Mouse (Mus musculus): ENCODE results near the gene Polr2b. TPM values are rescaled to one million over a fixed set of nuclear protein-coding genes. Genes with fewer than 3 reads are reported as not detected.

Polr2b gene
- 40.0 and 40.3 TPM in 2 replicates for polyA plus RNA-seq (2014; fragmentation: Nextera tagmentation; extraction: Ambion mirVana)

GRCm38 (mm10) chr5:77309924-77310772, at the start of gene Polr2b, which contains the start of gene Noa1:
Gene Polr2b, plus strand, starts transcription at chr5:77310147.
Gene Noa1, minus strand, starts transcription at chr5:77310084.
- peak within 1 kb of the TSS; percentile 100 for H3K4me2 ChIP-seq (ENCODE audit: low read length)
- no peaks in the 10 kb centered on the region for H3K9me3 ChIP-seq (ENCODE audit: control insufficient read depth, low read length)
- peaks cover 6 to 22% of the 10 kb centered on the region in 2 experiments for H3K4me1 ChIP-seq (ENCODE audit: control insufficient read depth in 2 of 2, insufficient read depth in 2 of 2, low read length in 2 of 2)
- H3K4me3 ChIP-seq (ENCODE audit: control insufficient read depth in 1 of 2, insufficient read depth in 1 of 2, low read depth in 1 of 2, low read length in 2 of 2), result peak within 1 kb of the TSS; percentile 68 to 92
- peak within 1 kb of the TSS; percentile 73 to 91 for H3K27ac ChIP-seq (replicated peaks in 1 of 2; ENCODE audit: control insufficient read depth in 1 of 2, insufficient read depth in 1 of 2, low read depth in 2 of 2, low read length in 2 of 2)
- peak; percentile 89 for ATAC-seq (ENCODE audit: insufficient number of reproducible peaks, insufficient read depth, low FRiP score, low read depth)
- H3K27me3 ChIP-seq (ENCODE audit: control insufficient read depth, insufficient read depth, low read length), result no peaks in the 10 kb centered on the region
- peak within 1 kb of the TSS; percentile 81 for H3K9ac ChIP-seq (ENCODE audit: low read length)
- peaks cover 47% of the 10 kb centered on the region for H3K36me3 ChIP-seq (ENCODE audit: control insufficient read depth, insufficient read depth, low read length)
- under 1% methylated on average over 85 of the region's 85 CpGs for whole genome bisulfite sequencing

DNA sequence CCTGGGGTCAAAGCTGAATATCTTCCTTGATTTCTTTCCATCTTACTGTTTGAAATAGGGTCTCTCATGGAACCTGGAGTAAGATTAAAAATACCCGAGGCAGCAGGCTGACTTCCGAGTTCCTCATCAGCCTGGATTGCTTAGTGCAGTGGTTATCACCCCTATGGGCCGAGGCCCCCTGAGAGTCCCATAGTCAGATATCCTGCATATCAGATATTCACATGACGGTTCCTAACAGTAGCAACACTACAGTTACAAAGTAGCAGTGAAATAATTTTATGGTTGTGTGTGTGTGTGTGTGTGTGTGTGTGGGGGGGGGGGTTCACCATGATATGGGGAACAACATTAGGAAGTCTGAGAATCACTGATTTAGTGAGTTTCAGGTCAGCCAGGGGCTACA, 48.8 kb upstream of the Polr2b start:
- no peak for ATAC-seq (ENCODE audit: insufficient number of reproducible peaks, insufficient read depth, low FRiP score, low read depth)
- peaks cover 0 to 4% of the 10 kb centered on the region in 2 experiments; a peak in 2 of 4 replicates for H3K4me1 ChIP-seq (ENCODE audit: control insufficient read depth in 2 of 2, insufficient read depth in 2 of 2, low read length in 2 of 2)

GRCm38 (mm10) chr5:77262105-77262504, 47.8 kb upstream of the Polr2b start:
- H3K4me1 ChIP-seq (ENCODE audit: control insufficient read depth in 2 of 2, insufficient read depth in 2 of 2, low read length in 2 of 2), result peaks cover 0 to 4% of the 10 kb centered on the region in 2 experiments; a peak in 2 of 4 replicates

More for the DNA sequence above, 48.8 kb upstream of the Polr2b start:
- Histone ChIP-seq H3K36me3 (ENCODE audit: control insufficient read depth, insufficient read depth, low read length) (no peaks in the 10 kb centered on the region), H3K9ac (ENCODE audit: low read length) (no peak overlapping the region), H3K9me3 (ENCODE audit: control insufficient read depth, low read length) (no peaks in the 10 kb centered on the region), H3K27ac (replicated peaks in 1 of 2; ENCODE audit: control insufficient read depth in 1 of 2, insufficient read depth in 1 of 2, low read depth in 2 of 2, low read length in 2 of 2) (no peak overlapping the region), H3K4me2 (ENCODE audit: low read length) (no peak overlapping the region), H3K27me3 (ENCODE audit: control insufficient read depth, insufficient read depth, low read length) (no peaks in the 10 kb centered on the region), H3K4me3 (ENCODE audit: control insufficient read depth in 1 of 2, insufficient read depth in 1 of 2, low read depth in 1 of 2, low read length in 2 of 2) (no peak overlapping the region)
- 63% methylated on average over 4 of the region's 4 CpGs for WGBS

GRCm38 (mm10) chr5:77265081-77265670, 44.8 kb upstream of the Polr2b start, which contains the start of gene Rest:
Gene Rest, plus strand, starts transcription at chr5:77265491.
- Histone ChIP-seq H3K4me1 (ENCODE audit: control insufficient read depth in 2 of 2, insufficient read depth in 2 of 2, low read length in 2 of 2) (peaks cover 7 to 10% of the 10 kb centered on the region in 2 experiments; a peak in 3 of 4 replicates), H3K36me3 (ENCODE audit: control insufficient read depth, insufficient read depth, low read length) (peaks cover 23% of the 10 kb centered on the region), H3K27me3 (ENCODE audit: control insufficient read depth, insufficient read depth, low read length) (no peaks in the 10 kb centered on the region), H3K4me2 (ENCODE audit: low read length) (peak within 1 kb of the TSS; percentile 59), H3K9me3 (ENCODE audit: control insufficient read depth, low read length) (no peaks in the 10 kb centered on the region), H3K27ac (replicated peaks in 1 of 2; ENCODE audit: control insufficient read depth in 1 of 2, insufficient read depth in 1 of 2, low read depth in 2 of 2, low read length in 2 of 2) (peak within 1 kb of the TSS; percentile 91 to 98), H3K9ac (ENCODE audit: low read length) (peak within 1 kb of the TSS; percentile 90), H3K4me3 (ENCODE audit: control insufficient read depth in 1 of 2, insufficient read depth in 1 of 2, low read depth in 1 of 2, low read length in 2 of 2) (peak within 1 kb of the TSS; percentile 72 to 98)
- peak; percentile 80 for ATAC-seq (ENCODE audit: insufficient number of reproducible peaks, insufficient read depth, low FRiP score, low read depth)
- under 1% methylated on average over 68 of the region's 78 CpGs for WGBS

More at GRCm38 (mm10) chr5:77262105-77262504, 47.8 kb upstream of the Polr2b start:
- no peak for ATAC-seq (ENCODE audit: insufficient number of reproducible peaks, insufficient read depth, low FRiP score, low read depth)
- H3K9ac ChIP-seq (ENCODE audit: low read length), result no peak overlapping the region
- 84% methylated on average over 5 of the region's 5 CpGs for WGBS
- H3K9me3 ChIP-seq (ENCODE audit: control insufficient read depth, low read length), result no peaks in the 10 kb centered on the region
- no peaks in the 10 kb centered on the region for H3K36me3 ChIP-seq (ENCODE audit: control insufficient read depth, insufficient read depth, low read length)
- H3K4me2 ChIP-seq (ENCODE audit: low read length), result no peak overlapping the region
- no peaks in the 10 kb centered on the region for H3K27me3 ChIP-seq (ENCODE audit: control insufficient read depth, insufficient read depth, low read length)
- H3K4me3 ChIP-seq (ENCODE audit: control insufficient read depth in 1 of 2, insufficient read depth in 1 of 2, low read depth in 1 of 2, low read length in 2 of 2), result no peak overlapping the region
- no peak overlapping the region for H3K27ac ChIP-seq (replicated peaks in 1 of 2; ENCODE audit: control insufficient read depth in 1 of 2, insufficient read depth in 1 of 2, low read depth in 2 of 2, low read length in 2 of 2)

DNA sequence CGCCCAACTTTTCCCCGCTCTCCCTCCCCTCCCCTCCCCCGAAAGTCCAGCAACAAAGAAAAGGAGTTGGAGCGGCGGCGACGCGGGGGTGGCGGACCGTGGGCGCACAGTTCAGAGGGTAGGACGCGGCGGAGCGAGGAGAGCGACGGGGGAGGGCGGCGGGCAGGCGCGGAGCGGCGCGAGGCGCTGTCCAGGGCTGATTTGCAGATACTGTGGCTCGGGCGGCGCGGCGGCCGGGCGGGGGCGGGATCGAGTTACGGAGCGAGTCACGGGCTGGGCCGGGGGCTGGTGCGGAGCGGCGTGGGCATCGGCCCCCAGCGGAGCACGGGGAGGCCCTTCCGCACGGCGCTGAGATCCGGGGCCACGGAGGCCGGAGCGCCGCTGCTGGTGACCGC, 44.3 kb upstream of the Polr2b start:
- H3K4me1 ChIP-seq (ENCODE audit: control insufficient read depth in 2 of 2, insufficient read depth in 2 of 2, low read length in 2 of 2), result peaks cover 7 to 10% of the 10 kb centered on the region in 2 experiments; a peak in 3 of 4 replicates
- peak overlapping the region; percentile 72 to 98 for H3K4me3 ChIP-seq (ENCODE audit: control insufficient read depth in 1 of 2, insufficient read depth in 1 of 2, low read depth in 1 of 2, low read length in 2 of 2)
- H3K27ac ChIP-seq (replicated peaks in 1 of 2; ENCODE audit: control insufficient read depth in 1 of 2, insufficient read depth in 1 of 2, low read depth in 2 of 2, low read length in 2 of 2), result peak overlapping the region; percentile 91 to 98
- peak overlapping the region; percentile 59 for H3K4me2 ChIP-seq (ENCODE audit: low read length)
- no peaks in the 10 kb centered on the region for H3K27me3 ChIP-seq (ENCODE audit: control insufficient read depth, insufficient read depth, low read length)
- no peaks in the 10 kb centered on the region for H3K9me3 ChIP-seq (ENCODE audit: control insufficient read depth, low read length)
- H3K36me3 ChIP-seq (ENCODE audit: control insufficient read depth, insufficient read depth, low read length), result peaks cover 28% of the 10 kb centered on the region
- peak; percentile 81 for ATAC-seq (ENCODE audit: insufficient number of reproducible peaks, insufficient read depth, low FRiP score, low read depth)
- 2% methylated on average over 27 of the region's 53 CpGs for WGBS
- peak overlapping the region; percentile 90 for H3K9ac ChIP-seq (ENCODE audit: low read length)

DNA sequence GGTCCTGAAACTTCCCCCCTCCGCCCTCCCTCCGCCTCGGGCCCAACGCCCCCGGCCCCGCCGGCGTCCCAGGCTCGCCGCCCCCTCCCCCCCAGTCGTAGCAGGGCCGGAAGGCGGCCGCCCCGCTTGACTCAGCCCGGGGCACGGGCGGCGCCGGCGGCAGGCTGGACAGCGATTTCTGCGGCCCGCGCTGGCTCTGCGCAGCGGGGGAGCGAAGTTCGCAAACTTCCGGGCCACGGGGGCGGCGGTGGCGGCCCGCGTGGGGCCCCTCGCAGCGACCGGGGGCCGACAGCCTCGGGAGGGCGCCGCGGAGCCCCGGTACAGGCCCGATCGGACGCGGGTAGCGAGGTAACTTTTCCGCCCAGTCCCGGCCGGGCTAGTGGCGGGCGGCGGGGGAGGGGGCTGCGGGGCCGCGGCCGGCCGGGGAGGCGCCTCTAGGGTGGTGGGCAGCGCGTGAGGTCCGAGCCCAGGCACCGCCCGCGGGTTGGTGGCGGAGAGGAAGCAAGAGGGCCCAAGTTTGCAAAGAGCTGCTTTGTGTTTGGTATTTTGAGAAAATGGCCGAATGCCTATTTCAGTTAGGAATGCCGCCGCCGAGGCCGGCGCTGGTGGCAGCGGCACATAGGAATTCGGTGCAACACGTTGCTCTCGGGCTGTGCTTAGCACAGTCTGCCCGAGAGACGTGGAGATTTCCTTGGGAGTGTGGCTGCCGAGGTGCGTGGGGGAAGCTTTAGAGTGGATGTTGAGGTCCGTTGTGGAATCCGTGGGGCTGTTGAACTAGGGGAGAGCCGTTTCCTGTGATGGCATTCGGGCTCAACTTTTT, 43.7 kb upstream of the Polr2b start:
- under 1% methylated on average over 62 of the region's 87 CpGs for WGBS
- H3K4me3 ChIP-seq (ENCODE audit: control insufficient read depth in 1 of 2, insufficient read depth in 1 of 2, low read depth in 1 of 2, low read length in 2 of 2), result peak overlapping the region; percentile 72 to 98
- peak overlapping the region; percentile 59 for H3K4me2 ChIP-seq (ENCODE audit: low read length)
- ATAC-seq (ENCODE audit: insufficient number of reproducible peaks, insufficient read depth, low FRiP score, low read depth), result peak; percentile 69
- no peaks in the 10 kb centered on the region for H3K27me3 ChIP-seq (ENCODE audit: control insufficient read depth, insufficient read depth, low read length)
- peaks cover 32% of the 10 kb centered on the region for H3K36me3 ChIP-seq (ENCODE audit: control insufficient read depth, insufficient read depth, low read length)
- H3K9me3 ChIP-seq (ENCODE audit: control insufficient read depth, low read length), result no peaks in the 10 kb centered on the region
- H3K27ac ChIP-seq (replicated peaks in 1 of 2; ENCODE audit: control insufficient read depth in 1 of 2, insufficient read depth in 1 of 2, low read depth in 2 of 2, low read length in 2 of 2), result peak overlapping the region; percentile 91 to 98
- H3K4me1 ChIP-seq (ENCODE audit: control insufficient read depth in 2 of 2, insufficient read depth in 2 of 2, low read length in 2 of 2), result peaks cover 7 to 10% of the 10 kb centered on the region in 2 experiments; a peak in 3 of 4 replicates
- peak overlapping the region; percentile 90 for H3K9ac ChIP-seq (ENCODE audit: low read length)
